Mouse (Mus musculus): ENCODE measurements around the gene Slc12a1. TPM values are rescaled to one million over a fixed set of nuclear protein-coding genes. Genes with fewer than 3 reads are reported as not detected.

The Slc12a1 gene
- polyA plus RNA-seq, 1 experiment from 2014 or later = not detected

DNA sequence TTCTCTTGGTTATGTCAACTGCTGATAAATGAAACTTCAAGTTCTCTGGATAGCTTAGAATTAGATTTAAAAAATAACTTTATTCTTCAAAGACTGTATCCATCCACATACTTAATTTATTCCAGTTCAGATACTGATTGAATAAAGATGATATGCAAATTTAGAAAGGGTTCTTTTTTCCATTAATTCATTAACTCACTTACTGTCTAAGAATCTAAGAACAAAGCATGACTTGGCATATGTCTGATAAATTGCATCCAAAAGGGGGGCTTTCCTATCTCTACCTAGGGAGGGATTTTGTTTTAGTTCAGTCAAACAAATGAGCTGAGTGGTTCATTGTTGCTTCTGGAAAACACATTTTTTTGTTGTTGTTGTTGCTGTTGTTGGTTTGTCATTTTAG, 10.0 kb upstream of the Slc12a1 start:
- no peak for TF ChIP-seq EP300 (IDR thresholded peaks at IDR 0.05; ENCODE audit: low read depth)
- no peaks in the 10 kb centered on the region for H3K36me3 ChIP-seq (replicated peaks; ENCODE audit: insufficient read depth, low read length)
- no peaks in the 10 kb centered on the region for H3K27me3 ChIP-seq (ENCODE audit: insufficient read depth, low read length)
- no peak for ATAC-seq
- H3K4me2 ChIP-seq (ENCODE audit: low read depth, low read length) = no peak overlapping the region
- DNase-seq = no peak
- H3K9ac ChIP-seq (replicated peaks) = no peak overlapping the region
- no peaks in the 10 kb centered on the region for H3K4me1 ChIP-seq (ENCODE audit: insufficient read depth)
- no peak overlapping the region for H3K4me3 ChIP-seq (ENCODE audit: low read depth, low read length)
- no peaks in the 10 kb centered on the region for H3K9me3 ChIP-seq (ENCODE audit: low read length)
- H3K27ac ChIP-seq (ENCODE audit: low read depth) = no peak overlapping the region

DNA sequence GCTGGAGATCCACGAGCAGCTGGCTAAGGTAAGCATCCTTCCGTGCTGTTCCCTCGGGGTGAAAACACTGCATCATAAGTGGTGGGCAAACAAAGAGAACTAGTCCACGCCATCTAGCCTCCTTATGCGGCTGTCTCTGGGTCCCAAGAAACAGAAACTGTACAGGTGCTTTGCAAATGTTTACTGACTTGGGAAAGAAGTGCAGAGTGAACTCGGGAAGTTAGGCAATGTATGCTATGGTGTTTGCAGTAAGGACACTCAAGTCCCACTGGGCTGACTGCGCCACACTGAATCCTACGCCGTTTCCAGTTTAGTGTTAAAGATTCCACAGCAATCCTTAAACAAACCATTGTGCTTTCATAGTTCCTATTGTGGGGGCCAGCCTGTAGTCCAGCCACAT, 2.0 kb downstream of the Slc12a1 start:
- Histone ChIP-seq H3K9ac (replicated peaks) (no peak overlapping the region), H3K9me3 (ENCODE audit: low read length) (no peaks in the 10 kb centered on the region), H3K4me1 (ENCODE audit: insufficient read depth) (no peaks in the 10 kb centered on the region; the same call in 1 of the 2 replicates), H3K4me2 (ENCODE audit: low read depth, low read length) (no peak overlapping the region), H3K27me3 (ENCODE audit: insufficient read depth, low read length) (no peaks in the 10 kb centered on the region), H3K36me3 (replicated peaks; ENCODE audit: insufficient read depth, low read length) (no peaks in the 10 kb centered on the region), H3K4me3 (ENCODE audit: low read depth, low read length) (no peak overlapping the region), H3K27ac (ENCODE audit: low read depth) (no peak overlapping the region)
- DNase-seq = no peak
- no peak for ATAC-seq
- WGBS (ENCODE audit: insufficient replicate concordance) = 67% methylated on average over 9 of the region's 9 CpGs
- TF ChIP-seq CTCF (IDR thresholded peaks at IDR 0.05; ENCODE audit: low read depth) (no peak), EP300 (IDR thresholded peaks at IDR 0.05; ENCODE audit: low read depth) (no peak)

DNA sequence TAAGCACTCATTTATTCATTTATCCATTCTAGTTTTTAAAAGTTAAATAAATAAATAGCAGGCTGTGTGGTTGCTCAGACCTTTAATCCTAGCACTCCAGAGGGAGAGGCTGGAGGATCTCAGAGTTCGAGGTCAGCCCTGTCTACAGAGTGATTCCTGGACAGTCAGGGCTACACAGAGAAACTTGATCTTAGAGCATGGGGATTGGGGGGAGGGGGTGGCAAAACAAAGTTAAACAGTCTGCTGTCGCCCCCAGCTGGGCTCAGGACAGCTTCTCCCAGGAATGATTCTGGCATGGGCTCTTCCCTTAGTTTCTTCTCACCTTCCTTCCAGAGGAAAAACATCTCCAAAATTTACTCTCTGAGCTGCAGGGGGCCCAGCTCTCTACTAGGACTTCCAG, 3.2 kb downstream of the Slc12a1 start:
- no peaks in the 10 kb centered on the region for H3K36me3 ChIP-seq (replicated peaks; ENCODE audit: insufficient read depth, low read length)
- H3K27me3 ChIP-seq (ENCODE audit: insufficient read depth, low read length) = no peaks in the 10 kb centered on the region
- no peak overlapping the region for H3K4me2 ChIP-seq (ENCODE audit: low read depth, low read length)
- H3K4me1 ChIP-seq (ENCODE audit: insufficient read depth) = no peaks in the 10 kb centered on the region; the same call in 1 of the 2 replicates
- no peak for TF ChIP-seq EP300 (IDR thresholded peaks at IDR 0.05; ENCODE audit: low read depth)
- TF ChIP-seq CTCF (IDR thresholded peaks at IDR 0.05; ENCODE audit: low read depth) = no peak
- no peak overlapping the region for H3K9ac ChIP-seq (replicated peaks)
- DNase-seq (no peak), ATAC-seq (no peak)
- no peaks in the 10 kb centered on the region for H3K9me3 ChIP-seq (ENCODE audit: low read length)
- H3K27ac ChIP-seq (ENCODE audit: low read depth) = no peak overlapping the region
- WGBS (ENCODE audit: insufficient replicate concordance) = 22% methylated on average over 2 of the region's 2 CpGs
- no peak overlapping the region for H3K4me3 ChIP-seq (ENCODE audit: low read depth, low read length)

DNA sequence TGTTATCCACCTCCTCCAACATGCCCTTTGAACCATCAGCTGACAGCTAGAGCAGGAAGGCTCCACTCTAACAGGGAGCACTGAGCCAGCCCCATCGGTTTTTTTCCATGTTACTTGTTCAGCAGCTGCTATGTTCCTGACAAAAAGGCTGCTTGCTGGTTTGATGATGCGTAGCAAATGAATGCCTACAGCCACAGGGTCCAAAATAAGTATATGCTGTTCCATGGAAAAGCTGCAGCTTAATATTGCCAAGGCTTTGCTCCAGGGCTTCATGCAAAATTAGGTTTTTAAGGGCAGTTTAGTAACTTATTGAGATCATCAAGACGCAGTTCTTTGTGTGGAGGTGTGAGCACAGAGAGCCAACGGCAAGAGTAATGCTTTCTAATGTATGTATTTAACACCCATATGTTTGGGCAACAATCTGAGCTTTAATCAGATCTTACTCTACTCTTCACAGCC, 9.7 kb downstream of the Slc12a1 start:
- Histone ChIP-seq H3K4me1 (ENCODE audit: insufficient read depth) (no peaks in the 10 kb centered on the region), H3K9ac (replicated peaks) (no peak overlapping the region), H3K4me3 (ENCODE audit: low read depth, low read length) (no peak overlapping the region), H3K9me3 (ENCODE audit: low read length) (no peaks in the 10 kb centered on the region), H3K4me2 (ENCODE audit: low read depth, low read length) (no peak overlapping the region), H3K36me3 (replicated peaks; ENCODE audit: insufficient read depth, low read length) (no peaks in the 10 kb centered on the region), H3K27me3 (ENCODE audit: insufficient read depth, low read length) (no peaks in the 10 kb centered on the region), H3K27ac (ENCODE audit: low read depth) (no peak overlapping the region)
- WGBS (ENCODE audit: insufficient replicate concordance) = 74% methylated on average over 4 of the region's 4 CpGs
- no peak for ATAC-seq
- TF ChIP-seq CTCF (IDR thresholded peaks at IDR 0.05; ENCODE audit: low read depth) (no peak), EP300 (IDR thresholded peaks at IDR 0.05; ENCODE audit: low read depth) (no peak)
- DNase-seq = no peak

DNA sequence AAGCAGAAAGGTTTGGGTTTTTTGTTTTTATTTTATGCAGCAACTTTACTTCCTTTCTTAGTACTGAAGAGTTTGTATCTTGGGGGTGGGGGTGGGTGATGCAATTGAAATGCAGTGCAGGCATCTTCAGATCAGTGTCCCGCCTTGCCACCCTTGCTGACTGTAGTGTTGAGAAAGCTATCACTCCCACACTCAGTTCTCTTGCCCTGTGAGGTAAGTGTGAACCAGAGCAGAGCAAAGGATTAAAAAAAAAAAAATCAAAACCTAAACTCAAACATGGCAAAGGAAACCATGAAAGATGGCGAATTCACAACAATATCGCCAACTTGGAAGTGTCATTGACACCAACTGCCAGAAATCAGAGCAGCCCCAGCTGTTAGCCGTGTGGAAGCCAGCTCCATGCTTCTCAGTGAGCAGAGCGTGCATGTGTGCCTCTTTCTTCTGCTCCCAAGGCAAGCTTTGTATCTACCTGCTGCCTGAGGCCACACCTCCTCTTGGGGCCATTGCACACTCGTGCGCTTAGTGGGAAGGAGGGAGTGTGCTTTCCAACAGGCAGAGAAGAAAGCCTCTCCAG, 26.0 kb downstream of the Slc12a1 start:
- ATAC-seq = no peak
- WGBS (ENCODE audit: insufficient replicate concordance) = 78% methylated on average over 7 of the region's 7 CpGs
- H3K36me3 ChIP-seq (replicated peaks; ENCODE audit: insufficient read depth, low read length) = no peaks in the 10 kb centered on the region
- H3K4me2 ChIP-seq (ENCODE audit: low read depth, low read length) = no peak overlapping the region
- H3K4me3 ChIP-seq (ENCODE audit: low read depth, low read length) = no peak overlapping the region
- H3K27ac ChIP-seq (ENCODE audit: low read depth) = no peak overlapping the region
- H3K27me3 ChIP-seq (ENCODE audit: insufficient read depth, low read length) = no peaks in the 10 kb centered on the region
- no peaks in the 10 kb centered on the region for H3K4me1 ChIP-seq (ENCODE audit: insufficient read depth)
- TF ChIP-seq EP300 (IDR thresholded peaks at IDR 0.05; ENCODE audit: low read depth) (no peak), CTCF (IDR thresholded peaks at IDR 0.05; ENCODE audit: low read depth) (no peak)
- no peak overlapping the region for H3K9ac ChIP-seq (replicated peaks)
- DNase-seq = no peak
- H3K9me3 ChIP-seq (ENCODE audit: low read length) = no peaks in the 10 kb centered on the region

DNA sequence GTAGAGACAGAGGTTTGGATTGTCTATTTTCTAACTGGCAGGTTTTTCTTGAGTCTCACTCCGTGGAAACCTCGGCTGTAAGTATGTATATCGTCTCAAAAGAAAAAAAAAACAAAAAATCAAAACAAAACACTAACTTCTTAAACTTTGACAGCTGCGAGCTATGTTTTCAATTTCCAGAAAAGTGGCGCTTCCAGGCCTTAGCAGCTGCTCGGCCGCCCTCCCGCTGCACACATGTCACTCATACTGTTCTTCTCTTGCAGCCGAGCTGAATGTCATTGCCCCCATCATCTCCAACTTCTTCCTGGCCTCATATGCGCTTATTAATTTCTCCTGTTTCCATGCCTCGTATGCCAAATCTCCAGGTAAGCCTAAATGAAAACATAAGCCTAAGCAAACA, 35.6 kb downstream of the Slc12a1 start:
- no peak for ATAC-seq
- Histone ChIP-seq H3K27ac (ENCODE audit: low read depth) (no peak overlapping the region), H3K4me2 (ENCODE audit: low read depth, low read length) (no peak overlapping the region), H3K4me1 (ENCODE audit: insufficient read depth) (no peaks in the 10 kb centered on the region), H3K4me3 (ENCODE audit: low read depth, low read length) (no peak overlapping the region), H3K27me3 (ENCODE audit: insufficient read depth, low read length) (no peaks in the 10 kb centered on the region), H3K9me3 (ENCODE audit: low read length) (no peaks in the 10 kb centered on the region), H3K36me3 (replicated peaks; ENCODE audit: insufficient read depth, low read length) (no peaks in the 10 kb centered on the region), H3K9ac (replicated peaks) (no peak overlapping the region)
- no peak for DNase-seq
- WGBS (ENCODE audit: insufficient replicate concordance) = 87% methylated on average over 11 of the region's 11 CpGs
- TF ChIP-seq EP300 (IDR thresholded peaks at IDR 0.05; ENCODE audit: low read depth) = no peak
- TF ChIP-seq CTCF (IDR thresholded peaks at IDR 0.05; ENCODE audit: low read depth) = no peak

DNA sequence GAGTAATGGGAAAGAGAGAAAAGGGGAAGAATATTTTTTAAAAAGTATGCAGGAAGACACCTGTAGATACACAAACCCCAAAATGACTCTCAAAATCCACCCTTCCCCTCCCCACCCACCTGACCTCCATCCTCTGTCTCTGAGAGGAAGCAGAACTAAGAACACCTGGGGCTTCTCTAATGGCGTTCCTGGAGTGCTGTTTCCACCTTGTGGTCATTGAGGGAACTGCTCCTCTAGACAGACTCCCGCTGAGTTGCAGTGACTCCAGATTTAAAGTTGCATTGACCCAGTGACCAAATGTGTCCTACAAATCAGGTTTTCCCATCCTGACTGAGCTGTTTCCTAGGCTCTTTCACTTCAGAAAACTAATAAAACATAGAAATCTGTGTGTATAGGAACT, 36.9 kb downstream of the Slc12a1 start:
- no peak for TF ChIP-seq EP300 (IDR thresholded peaks at IDR 0.05; ENCODE audit: low read depth)
- TF ChIP-seq CTCF (IDR thresholded peaks at IDR 0.05; ENCODE audit: low read depth) = peak; percentile 94
- H3K4me2 ChIP-seq (ENCODE audit: low read depth, low read length) = no peak overlapping the region
- no peak for ATAC-seq
- no peak overlapping the region for H3K4me3 ChIP-seq (ENCODE audit: low read depth, low read length)
- WGBS (ENCODE audit: insufficient replicate concordance) = 2% methylated on average over 2 of the region's 2 CpGs
- H3K27me3 ChIP-seq (ENCODE audit: insufficient read depth, low read length) = no peaks in the 10 kb centered on the region
- no peak overlapping the region for H3K27ac ChIP-seq (ENCODE audit: low read depth)
- DNase-seq = peak; percentile 55
- no peak overlapping the region for H3K9ac ChIP-seq (replicated peaks)
- no peaks in the 10 kb centered on the region for H3K36me3 ChIP-seq (replicated peaks; ENCODE audit: insufficient read depth, low read length)
- H3K4me1 ChIP-seq (ENCODE audit: insufficient read depth) = no peaks in the 10 kb centered on the region
- no peaks in the 10 kb centered on the region for H3K9me3 ChIP-seq (ENCODE audit: low read length)
